Mouse (Mus musculus) stomach, postnatal 0 days (tissue): Measurements from ENCODE around the gene Hmgn5.

Experiments
- CTCF ChIP-seq: IDR thresholded peaks from 2 replicates; pipeline ENCODE4 v1.5.1; 2016; ENCODE audit warnings: antibody characterized with exemption, low read depth, mild to moderate bottlenecking, moderate library complexity
- EP300 ChIP-seq: optimal IDR thresholded peaks from 2 replicates; pipeline ENCODE3; 2016; ENCODE audit warnings: antibody characterized with exemption

- no peak for TF ChIP-seq CTCF
- TF ChIP-seq EP300 = no peak
These were observed 1.5 kb downstream of the Hmgn5 start for GRCm38 (mm10) chrX:109011611-109012185.
